Mouse (Mus musculus): ENCODE measurements around the gene Sik3. TPM values are rescaled to one million over a fixed set of nuclear protein-coding genes. Genes with fewer than 3 reads are reported as not detected.
"Not testable (repeated sequence)": the region's sequence is repeated elsewhere in the genome, so short reads cannot be mapped to it uniquely, and the experiment has no call there.

The Sik3 gene
- polyA plus RNA-seq, 1 experiment from 2014 or later: 5.6 TPM

GRCm38 (mm10) chr9:46072101-46072835 is 59.6 kb downstream of the Sik3 start:
- no peaks in the 10 kb centered on the region for H3K27me3 ChIP-seq (ENCODE audit: poor library complexity, severe bottlenecking)
- no peaks in the 10 kb centered on the region for H3K36me3 ChIP-seq (replicated peaks)
- DNase-seq (ENCODE audit: extremely low spot score, low spot score): no peak
- 75% methylated on average over 9 of the region's 9 CpGs for WGBS
- H3K4me3 ChIP-seq: no peak overlapping the region
- peaks cover 37% of the 10 kb centered on the region for H3K4me1 ChIP-seq
- H3K27ac ChIP-seq: no peak overlapping the region
- H3K9me3 ChIP-seq: no peaks in the 10 kb centered on the region

DNA sequence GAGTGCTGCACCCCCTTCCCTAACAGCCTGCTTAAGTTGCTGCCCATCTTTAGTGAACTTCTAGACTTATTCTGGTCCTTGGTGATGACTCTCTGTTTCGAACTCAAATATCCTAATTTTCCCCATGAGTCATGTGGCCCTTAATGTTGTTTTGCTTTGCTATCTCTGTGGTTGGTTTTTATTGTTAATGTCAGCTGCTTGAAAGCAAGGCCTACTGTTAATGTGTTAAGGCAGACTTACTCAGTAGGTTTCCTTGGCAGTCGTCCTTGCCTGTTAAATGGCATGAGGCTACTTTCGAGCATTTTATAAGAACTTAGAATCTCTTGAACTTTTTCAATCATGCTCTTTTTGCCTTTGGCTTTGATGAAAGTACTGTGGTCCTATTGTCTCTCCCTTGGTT is 60.8 kb downstream of the Sik3 start:
- 94% methylated on average over 3 of the region's 3 CpGs for WGBS
- H3K36me3 ChIP-seq (replicated peaks): no peaks in the 10 kb centered on the region
- H3K4me3 ChIP-seq: no peak overlapping the region
- H3K27ac ChIP-seq: no peak overlapping the region
- peaks cover 28% of the 10 kb centered on the region for H3K4me1 ChIP-seq
- DNase-seq (ENCODE audit: extremely low spot score, low spot score): no peak
- no peaks in the 10 kb centered on the region for H3K9me3 ChIP-seq
- H3K27me3 ChIP-seq (ENCODE audit: poor library complexity, severe bottlenecking): no peaks in the 10 kb centered on the region

GRCm38 (mm10) chr9:46075578-46075977 is 63.0 kb downstream of the Sik3 start:
- Histone ChIP-seq H3K4me1 (peaks cover 10% of the 10 kb centered on the region), H3K4me3 (no peak overlapping the region), H3K27me3 (ENCODE audit: poor library complexity, severe bottlenecking) (no peaks in the 10 kb centered on the region), H3K27ac (no peak overlapping the region), H3K36me3 (replicated peaks) (no peaks in the 10 kb centered on the region), H3K9me3 (no peaks in the 10 kb centered on the region)
- 79% methylated on average over 2 of the region's 2 CpGs for WGBS
- DNase-seq (ENCODE audit: extremely low spot score, low spot score): no peak

- Histone ChIP-seq H3K36me3 (replicated peaks) (no peaks in the 10 kb centered on the region), H3K9me3 (no peaks in the 10 kb centered on the region), H3K4me1 (no peaks in the 10 kb centered on the region), H3K4me3 (no peak overlapping the region), H3K27me3 (ENCODE audit: poor library complexity, severe bottlenecking) (no peaks in the 10 kb centered on the region), H3K27ac (no peak overlapping the region)
- WGBS: 83% methylated on average over 6 of the region's 6 CpGs
- no peak for DNase-seq (ENCODE audit: extremely low spot score, low spot score)
Observed at GRCm38 (mm10) chr9:46082381-46082821, 69.8 kb downstream of the Sik3 start.

- 94% methylated on average over 7 of the region's 7 CpGs for WGBS
- Histone ChIP-seq H3K36me3 (replicated peaks) (no peaks in the 10 kb centered on the region), H3K4me3 (no peak overlapping the region), H3K27me3 (ENCODE audit: poor library complexity, severe bottlenecking) (no peaks in the 10 kb centered on the region), H3K27ac (no peak overlapping the region), H3K4me1 (peaks cover 4% of the 10 kb centered on the region), H3K9me3 (no peaks in the 10 kb centered on the region)
- no peak for DNase-seq (ENCODE audit: extremely low spot score, low spot score)
Observed at GRCm38 (mm10) chr9:46083490-46083893, 70.9 kb downstream of the Sik3 start.

GRCm38 (mm10) chr9:46085898-46086297 is 73.3 kb downstream of the Sik3 start:
- no peak for DNase-seq (ENCODE audit: extremely low spot score, low spot score)
- H3K27me3 ChIP-seq (ENCODE audit: poor library complexity, severe bottlenecking): no peaks in the 10 kb centered on the region
- H3K9me3 ChIP-seq: no peaks in the 10 kb centered on the region
- H3K4me1 ChIP-seq: peaks cover 17% of the 10 kb centered on the region
- no peaks in the 10 kb centered on the region for H3K36me3 ChIP-seq (replicated peaks)
- no peak overlapping the region for H3K27ac ChIP-seq
- no peak overlapping the region for H3K4me3 ChIP-seq
- WGBS: 85% methylated on average over 7 of the region's 7 CpGs

GRCm38 (mm10) chr9:46086826-46087225 is 74.2 kb downstream of the Sik3 start:
- no peaks in the 10 kb centered on the region for H3K27me3 ChIP-seq (ENCODE audit: poor library complexity, severe bottlenecking)
- H3K9me3 ChIP-seq: no peaks in the 10 kb centered on the region
- DNase-seq (ENCODE audit: extremely low spot score, low spot score): no peak
- WGBS: 85% methylated on average over 3 of the region's 3 CpGs
- peaks cover 17% of the 10 kb centered on the region for H3K4me1 ChIP-seq
- H3K36me3 ChIP-seq (replicated peaks): no peaks in the 10 kb centered on the region
- no peak overlapping the region for H3K27ac ChIP-seq
- H3K4me3 ChIP-seq: no peak overlapping the region

DNA sequence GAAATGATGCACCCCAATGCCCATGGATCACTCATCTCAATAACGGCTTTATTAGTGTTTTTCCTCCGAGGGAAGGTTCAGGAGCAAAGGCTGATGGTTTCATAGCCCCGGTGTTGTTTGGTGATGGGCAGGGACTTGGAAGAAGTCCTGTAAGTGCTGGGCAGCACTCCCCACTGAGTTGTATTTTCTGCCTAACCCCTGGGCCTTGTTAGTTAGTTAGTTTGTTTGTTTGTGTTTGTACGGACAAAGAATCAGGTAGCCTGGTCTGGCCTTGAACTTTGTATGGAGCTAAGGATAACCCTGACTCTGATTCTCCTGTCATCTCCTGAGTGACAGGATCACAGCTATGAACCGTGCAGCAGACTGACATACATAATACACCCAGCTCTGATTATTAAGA is 74.8 kb downstream of the Sik3 start:
- no peak for DNase-seq (ENCODE audit: extremely low spot score, low spot score)
- WGBS: 89% methylated on average over 5 of the region's 5 CpGs
- Histone ChIP-seq H3K36me3 (replicated peaks) (no peaks in the 10 kb centered on the region), H3K27ac (no peak overlapping the region), H3K4me1 (peaks cover 17% of the 10 kb centered on the region), H3K27me3 (ENCODE audit: poor library complexity, severe bottlenecking) (no peaks in the 10 kb centered on the region), H3K4me3 (no peak overlapping the region), H3K9me3 (no peaks in the 10 kb centered on the region)

DNA sequence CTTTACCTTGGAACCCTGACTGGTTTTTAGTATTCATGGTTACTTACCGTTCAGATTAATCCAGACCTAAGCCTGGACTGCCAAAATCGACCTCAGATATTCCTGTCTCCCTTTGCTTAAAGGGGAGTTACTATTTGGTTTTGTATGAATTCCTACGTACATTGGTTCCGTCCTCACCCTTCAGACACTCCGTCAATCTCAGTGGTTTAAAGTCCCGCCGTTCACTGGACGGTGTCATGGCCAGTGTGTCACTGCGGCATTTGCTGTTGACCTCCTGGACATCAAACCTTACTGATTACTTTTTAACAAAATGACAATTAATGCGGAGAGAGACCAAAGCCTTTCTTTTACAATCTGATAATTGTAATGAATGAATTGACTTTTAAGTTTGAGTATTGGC is 76.1 kb downstream of the Sik3 start:
- H3K4me1 ChIP-seq: peaks cover 17% of the 10 kb centered on the region
- H3K4me3 ChIP-seq: no peak overlapping the region
- H3K27me3 ChIP-seq (ENCODE audit: poor library complexity, severe bottlenecking): no peaks in the 10 kb centered on the region
- no peak for DNase-seq (ENCODE audit: extremely low spot score, low spot score)
- 92% methylated on average over 10 of the region's 10 CpGs for WGBS
- no peak overlapping the region for H3K27ac ChIP-seq
- no peaks in the 10 kb centered on the region for H3K9me3 ChIP-seq
- no peaks in the 10 kb centered on the region for H3K36me3 ChIP-seq (replicated peaks)

GRCm38 (mm10) chr9:46090066-46090465 is 77.4 kb downstream of the Sik3 start:
- 54% methylated on average over 4 of the region's 4 CpGs for WGBS
- no peak for DNase-seq (ENCODE audit: extremely low spot score, low spot score)
- Histone ChIP-seq H3K27ac (no peak overlapping the region), H3K9me3 (no peaks in the 10 kb centered on the region), H3K27me3 (ENCODE audit: poor library complexity, severe bottlenecking) (no peaks in the 10 kb centered on the region), H3K4me3 (no peak overlapping the region), H3K36me3 (replicated peaks) (no peaks in the 10 kb centered on the region), H3K4me1 (peaks cover 17% of the 10 kb centered on the region)

DNA sequence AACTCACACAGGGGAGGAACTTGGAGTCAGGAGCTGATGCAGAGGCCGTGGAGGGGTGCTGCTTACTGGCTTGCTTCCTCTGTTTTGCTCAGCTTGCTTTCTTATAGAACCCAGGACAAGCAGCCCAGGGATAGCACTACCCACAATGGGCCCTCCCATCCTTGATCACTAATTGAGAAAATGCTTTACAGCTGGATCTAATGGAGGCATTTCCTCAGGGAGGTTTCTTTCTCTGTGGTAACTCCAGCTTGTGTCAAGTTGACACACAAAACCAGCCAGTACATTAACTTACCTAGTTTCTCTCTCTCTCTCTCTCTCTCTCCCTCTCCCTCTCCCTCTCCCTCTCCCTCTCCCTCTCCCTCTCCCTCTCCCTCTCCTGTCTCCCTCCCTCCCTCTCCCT is 78.5 kb downstream of the Sik3 start:
- not testable (repeated sequence) for DNase-seq (ENCODE audit: extremely low spot score, low spot score); H3K9me3 ChIP-seq; H3K4me3 ChIP-seq; H3K36me3 ChIP-seq (replicated peaks); H3K27me3 ChIP-seq (ENCODE audit: poor library complexity, severe bottlenecking); H3K27ac ChIP-seq
- H3K4me1 ChIP-seq: peaks cover 17% of the 10 kb centered on the region
- WGBS: 53% methylated on average over 1 of the region's 1 CpGs

DNA sequence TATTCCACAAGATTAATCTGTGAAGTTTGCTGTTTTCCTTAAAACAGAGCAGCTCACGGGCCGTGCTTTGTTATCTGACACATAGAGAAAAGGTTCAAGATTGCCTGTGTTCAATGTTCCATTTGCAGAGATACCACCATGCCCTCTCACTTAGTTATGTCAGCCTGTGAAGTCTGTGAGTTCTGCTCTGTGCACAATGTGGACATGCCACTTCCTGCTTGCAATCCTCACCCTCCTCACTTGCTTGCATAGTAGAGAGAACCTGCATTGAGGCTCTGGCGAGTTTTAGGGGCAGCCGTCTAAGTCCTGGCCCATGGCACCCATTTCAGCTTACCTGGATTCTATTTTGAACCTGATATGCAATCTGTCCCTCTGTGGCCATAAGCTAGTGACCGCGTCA is 80.0 kb downstream of the Sik3 start:
- Histone ChIP-seq H3K4me1 (peaks cover 21% of the 10 kb centered on the region), H3K27ac (no peak overlapping the region), H3K9me3 (no peaks in the 10 kb centered on the region), H3K4me3 (no peak overlapping the region), H3K27me3 (ENCODE audit: poor library complexity, severe bottlenecking) (no peaks in the 10 kb centered on the region), H3K36me3 (replicated peaks) (no peaks in the 10 kb centered on the region)
- 93% methylated on average over 6 of the region's 6 CpGs for WGBS
- DNase-seq (ENCODE audit: extremely low spot score, low spot score): no peak

DNA sequence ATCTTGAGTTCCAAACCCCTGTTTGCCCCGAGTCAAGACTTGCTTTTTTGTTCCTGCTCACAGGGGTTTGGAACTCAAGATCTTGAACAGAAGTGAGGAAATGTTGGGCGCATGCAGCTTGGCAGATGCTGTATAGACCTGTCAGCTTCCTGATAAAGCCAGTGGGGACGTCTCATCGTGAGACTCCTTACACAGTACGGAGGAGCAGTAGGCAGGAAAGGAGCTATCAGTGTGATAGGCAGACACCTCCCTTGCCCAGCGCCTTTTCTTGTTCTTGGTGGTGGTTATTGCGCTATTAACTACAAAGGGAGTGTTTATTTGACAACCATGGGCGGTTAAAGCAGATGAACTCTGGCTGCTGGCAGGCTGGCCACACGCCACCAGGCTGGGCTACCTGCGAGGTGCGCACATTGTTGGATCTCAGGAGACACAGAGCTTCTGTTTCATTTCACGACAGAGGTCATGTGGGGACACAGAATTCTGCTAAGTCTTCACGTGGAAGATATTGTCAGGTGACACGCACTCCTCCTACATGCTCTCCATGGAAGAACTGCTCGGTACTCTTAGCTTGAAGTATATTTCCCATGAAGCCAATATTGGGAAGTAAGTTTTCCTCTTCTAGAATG is 85.9 kb downstream of the Sik3 start:
- DNase-seq (ENCODE audit: extremely low spot score, low spot score): no peak
- WGBS: 94% methylated on average over 15 of the region's 15 CpGs
- H3K9me3 ChIP-seq: no peaks in the 10 kb centered on the region
- 0 out of 2 replicates have a peak, but pooled peaks cover 4% of the 10 kb centered on the region for H3K4me1 ChIP-seq
- no peaks in the 10 kb centered on the region for H3K27me3 ChIP-seq (ENCODE audit: poor library complexity, severe bottlenecking)
- no peak overlapping the region for H3K4me3 ChIP-seq
- no peak overlapping the region for H3K27ac ChIP-seq
- no peaks in the 10 kb centered on the region; the same call in 1 of the 2 replicates for H3K36me3 ChIP-seq (replicated peaks)

Measured in forebrain, embryonic 10.5 days (tissue).